Mouse (Mus musculus): ENCODE data around the gene Myo3b.

Gene Myo3b

GRCm38 (mm10) chr2:70065116-70065515, 26.2 kb downstream of the Myo3b start:
- in situ Hi-C loops (cut with MboI, MseI): no loop called here

GRCm38 (mm10) chr2:70065729-70066300, 26.9 kb downstream of the Myo3b start:
- in situ Hi-C loops (cut with MboI, MseI): no loop called here

GRCm38 (mm10) chr2:70066338-70067022, 27.6 kb downstream of the Myo3b start:
- in situ Hi-C loops (cut with MboI, MseI): no loop called here

DNA sequence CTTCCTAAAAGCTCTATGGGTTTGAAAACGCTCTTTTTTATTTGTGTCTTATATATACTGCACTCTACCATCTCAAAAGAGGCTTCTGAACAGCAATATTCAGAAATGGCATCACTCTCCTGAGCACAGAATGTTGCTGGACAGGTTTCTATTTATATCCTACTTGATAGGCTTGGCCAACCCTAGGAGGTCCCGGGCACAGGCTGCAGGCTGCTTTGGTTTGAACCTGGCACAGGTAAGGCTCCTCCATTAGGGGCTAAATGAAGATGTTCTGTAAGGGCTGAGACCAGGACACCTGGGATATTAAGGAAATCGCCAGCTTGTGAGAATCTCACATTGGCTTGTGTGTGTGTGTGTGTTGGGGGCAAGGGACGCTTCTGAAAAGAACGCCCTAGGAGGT, 30.9 kb downstream of the Myo3b start:
- in situ Hi-C loops (cut with MboI, MseI): no loop called here

DNA sequence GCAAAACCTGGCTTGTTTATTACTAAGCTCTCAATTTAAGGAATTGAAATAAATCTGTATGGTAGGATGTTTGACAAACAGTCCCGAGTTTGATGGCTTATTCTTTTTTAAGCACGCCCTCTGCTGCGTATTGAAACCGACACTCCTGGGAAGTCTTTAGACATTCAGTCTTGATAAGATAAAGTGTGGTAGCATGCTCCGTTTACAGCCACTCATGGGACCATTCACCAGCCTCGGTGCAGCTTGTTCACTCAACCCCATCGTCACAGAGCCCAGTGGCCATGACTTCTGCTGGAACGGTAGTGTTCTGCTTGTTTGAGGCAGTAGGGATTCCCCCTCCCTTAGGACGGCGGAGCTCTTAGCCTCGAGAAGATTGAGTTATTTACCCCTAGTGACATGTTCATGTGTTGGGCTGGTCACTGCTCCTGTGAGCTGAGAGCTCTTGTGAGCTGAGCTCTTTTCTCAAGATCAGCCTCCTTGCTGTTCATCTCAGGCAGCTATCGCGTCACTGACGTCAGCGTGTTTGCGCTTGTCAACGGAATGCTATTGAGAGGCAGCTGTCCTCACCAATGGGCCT, 44.6 kb downstream of the Myo3b start:
- in situ Hi-C loops (cut with MboI, MseI): loop anchor here (25.0 kb wide), 1 partner anchor 1646 kb away; no protein-coding TSS in a partner anchor

DNA sequence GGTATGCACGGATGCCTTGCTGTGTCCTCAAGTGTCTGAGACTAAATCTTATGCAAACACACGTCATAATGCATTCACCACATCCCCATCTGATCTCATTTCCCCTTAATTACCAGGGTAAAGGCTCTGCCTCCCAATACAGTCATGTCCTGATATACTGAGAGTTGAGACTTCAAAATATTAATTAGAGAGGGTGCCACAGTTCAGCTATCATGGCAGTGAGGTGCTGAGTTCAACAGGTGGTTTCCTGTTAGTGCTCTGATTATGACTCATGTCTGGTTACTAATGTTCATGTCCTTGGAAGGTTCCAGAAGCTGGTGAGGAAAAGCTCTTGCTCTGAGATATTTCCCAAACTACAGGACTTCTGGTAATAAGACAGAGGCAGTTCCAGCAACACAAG, 52.3 kb downstream of the Myo3b start:
- in situ Hi-C loops (cut with MboI, MseI): loop anchor here (5.0 to 25.0 kb wide), 2 partner anchors 36 to 1654 kb away; no protein-coding TSS in a partner anchor

- in situ Hi-C loops (cut with MboI, MseI): loop anchor here (5.0 to 25.0 kb wide), 2 partner anchors 35 to 1655 kb away; no protein-coding TSS in a partner anchor
Measured at GRCm38 (mm10) chr2:70091801-70092522, 53.0 kb downstream of the Myo3b start.

GRCm38 (mm10) chr2:70092665-70093064, 53.7 kb downstream of the Myo3b start:
- in situ Hi-C loops (cut with MboI, MseI): loop anchor here (5.0 to 25.0 kb wide), 2 partner anchors 35 to 1655 kb away; no protein-coding TSS in a partner anchor

DNA sequence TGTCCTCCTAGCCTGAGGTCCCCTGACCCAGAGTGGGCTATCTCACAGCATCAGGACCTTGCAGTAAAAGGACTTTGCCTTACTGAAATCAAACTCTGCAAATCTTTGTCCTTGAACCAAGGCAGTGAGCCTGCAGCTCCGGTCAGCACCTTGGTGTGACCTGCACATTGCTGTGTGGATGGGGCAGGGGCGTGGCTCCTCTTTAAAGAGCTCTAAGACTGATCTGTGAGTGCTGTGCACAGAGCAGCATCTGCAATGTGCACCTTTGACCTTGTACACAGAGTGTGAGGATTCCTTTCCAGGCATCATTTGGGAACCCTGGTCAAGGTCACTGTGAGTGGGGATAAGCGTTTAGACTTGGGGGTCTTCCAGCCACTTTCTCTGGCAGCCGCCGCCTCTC, 55.5 kb downstream of the Myo3b start:
- in situ Hi-C loops (cut with MboI, MseI): loop anchor here (5.0 to 25.0 kb wide), 2 partner anchors 33 to 1657 kb away; no protein-coding TSS in a partner anchor

DNA sequence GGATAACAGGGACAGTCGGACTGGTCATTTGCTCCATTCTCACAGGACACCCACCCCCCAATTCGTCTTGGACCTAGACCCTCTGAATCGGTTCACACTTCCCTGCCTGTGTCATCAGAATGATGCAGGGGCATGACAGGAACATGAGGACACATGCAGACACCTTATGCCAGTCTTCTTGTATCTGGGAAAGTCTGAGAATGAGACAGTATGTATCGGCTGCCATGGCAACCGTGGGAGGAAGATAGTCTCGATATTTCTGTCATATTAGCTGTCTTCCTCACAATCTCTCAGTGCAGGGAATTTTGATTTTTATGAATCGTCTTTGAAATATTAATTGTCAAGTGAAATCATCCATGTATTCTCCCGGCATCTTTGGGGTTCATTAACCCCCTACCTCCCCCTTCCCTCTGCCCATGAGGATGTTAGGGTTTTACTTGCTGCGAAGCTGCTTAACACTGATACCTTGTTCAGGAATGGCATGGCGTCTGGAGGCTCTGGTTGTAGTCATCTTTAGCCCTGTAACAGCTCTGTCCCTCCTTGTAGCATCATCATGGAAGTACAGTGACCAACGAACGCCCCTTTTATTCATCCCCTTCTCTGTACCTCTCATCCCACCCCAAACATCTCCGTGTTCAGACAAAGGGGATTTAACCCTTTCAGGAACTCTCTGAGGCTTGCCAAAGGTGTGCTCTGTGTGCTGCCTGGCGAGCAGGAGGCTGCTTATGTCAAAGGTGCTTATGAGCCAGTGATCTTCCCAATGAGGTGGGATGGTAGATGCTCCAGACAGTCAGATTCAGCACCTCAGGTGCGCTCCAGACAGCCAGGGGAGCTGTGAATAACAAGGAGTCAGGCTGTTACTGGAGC, 58.5 kb downstream of the Myo3b start:
- in situ Hi-C loops (cut with MboI, MseI): loop anchor here (25.0 kb wide), 1 partner anchor 1660 kb away; no protein-coding TSS in a partner anchor

DNA sequence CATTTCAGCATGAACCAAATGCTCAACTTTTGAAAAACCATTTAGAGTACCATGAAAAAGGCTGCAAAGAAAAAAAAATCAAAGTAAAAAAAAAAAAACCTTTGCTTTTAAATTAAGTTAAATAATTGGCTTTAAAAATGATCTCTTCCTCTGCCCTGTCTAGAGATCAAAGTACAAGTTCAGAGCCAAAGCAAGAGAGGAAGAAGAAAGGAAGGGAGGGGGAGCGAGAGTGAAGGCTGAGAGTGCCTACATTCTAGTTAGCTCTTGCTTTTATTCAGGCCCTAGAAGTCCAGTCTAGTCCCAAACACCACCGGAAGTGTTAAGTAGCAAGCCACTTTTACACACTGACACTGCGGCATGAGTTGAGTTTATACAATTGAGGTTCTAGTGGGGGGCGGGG, 60.5 kb downstream of the Myo3b start:
- in situ Hi-C loops (cut with MboI, MseI): loop anchor here (25.0 kb wide), 1 partner anchor 1662 kb away; no protein-coding TSS in a partner anchor

DNA sequence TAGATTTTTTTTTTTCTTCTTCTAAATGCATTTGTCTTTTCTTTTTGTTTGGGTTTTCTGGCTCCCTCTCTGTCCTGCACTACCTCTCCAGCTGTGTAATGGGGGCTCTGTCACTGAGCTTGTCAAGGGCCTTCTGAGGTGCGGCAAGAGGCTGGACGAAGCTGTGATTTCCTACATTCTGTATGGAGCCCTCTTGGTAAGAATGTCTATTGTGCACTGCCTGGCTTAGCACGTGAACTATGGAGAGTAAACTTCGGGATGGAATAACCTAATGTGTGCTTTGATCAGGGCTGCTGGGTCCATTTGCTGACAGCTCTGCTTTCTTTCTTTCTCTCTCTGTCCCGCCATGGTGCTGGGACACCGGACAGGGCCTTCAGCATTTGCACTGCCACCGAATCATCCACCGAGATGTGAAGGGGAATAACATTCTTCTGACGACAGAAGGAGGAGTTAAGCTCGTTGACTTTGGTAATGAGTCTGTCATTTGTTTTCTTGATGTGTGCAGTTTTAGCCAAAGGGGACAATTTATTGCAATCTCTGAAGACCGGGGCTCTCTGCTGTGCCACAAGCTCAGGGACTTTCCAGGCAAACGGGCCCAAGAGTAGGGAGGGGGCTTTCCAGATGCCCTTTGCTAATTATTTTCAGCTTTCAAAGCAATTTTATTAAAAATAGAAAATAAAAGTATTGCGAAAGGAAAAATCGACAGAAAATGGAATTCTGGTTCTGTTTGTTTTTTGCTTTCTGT, 66.5 kb downstream of the Myo3b start:
- in situ Hi-C loops (cut with MboI, MseI): loop anchor here (10.0 kb wide), 1 partner anchor 71 kb away; the partner anchor contains the start of gene Myo3b

DNA sequence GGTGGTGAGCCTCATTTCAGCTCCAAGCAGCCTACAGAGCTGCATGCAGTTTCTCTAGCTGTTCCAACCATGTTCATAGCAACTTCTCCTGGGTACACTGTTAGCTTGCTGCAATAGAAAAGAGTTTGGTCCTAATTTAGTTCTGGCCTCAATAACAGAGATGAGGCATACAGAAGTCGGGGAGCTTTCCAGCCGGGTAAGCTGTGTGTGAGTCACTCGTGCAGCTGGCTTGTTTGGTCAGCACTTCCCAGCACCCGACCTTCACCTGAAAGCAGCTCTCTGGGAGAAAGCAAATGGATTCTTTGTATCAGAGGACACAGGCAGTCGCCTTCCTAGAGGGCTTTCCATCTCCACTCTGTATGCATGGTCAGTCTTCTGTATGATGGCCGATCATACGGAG, 70.1 kb downstream of the Myo3b start:
- in situ Hi-C loops (cut with MboI, MseI): loop anchor here (10.0 kb wide), 1 partner anchor 74 kb away; the partner anchor contains the start of gene Myo3b

- in situ Hi-C loops (cut with MboI, MseI): no loop called here
Measured at GRCm38 (mm10) chr2:70113798-70114782, 75.2 kb downstream of the Myo3b start.

GRCm38 (mm10) chr2:70118376-70119264, 79.7 kb downstream of the Myo3b start:
- in situ Hi-C loops (cut with MboI, MseI): no loop called here

GRCm38 (mm10) chr2:70119265-70119663, 80.3 kb downstream of the Myo3b start:
- in situ Hi-C loops (cut with MboI, MseI): no loop called here

GRCm38 (mm10) chr2:70126330-70126729, 87.4 kb downstream of the Myo3b start:
- in situ Hi-C loops (cut with MboI, MseI): loop anchor here (5.0 kb wide), 1 partner anchor 34 kb away; no protein-coding TSS in a partner anchor

- in situ Hi-C loops (cut with MboI, MseI): loop anchor here (5.0 kb wide), 1 partner anchor 34 kb away; no protein-coding TSS in a partner anchor
Measured at GRCm38 (mm10) chr2:70126783-70127182, 87.9 kb downstream of the Myo3b start.
